Mouse (Mus musculus): ENCODE results near the gene Usp34. TPM values are rescaled to one million over a fixed set of nuclear protein-coding genes. Genes with fewer than 3 reads are reported as not detected.

Usp34 gene
- 8.3 and 12.2 TPM in 2 replicates for polyA plus RNA-seq (2012; rRNA removed)

GRCm38 (mm10) chr11:23306764-23307565 is at the start of gene Usp34:
Gene Usp34, plus strand, starts transcription at chr11:23306895.

DNA sequence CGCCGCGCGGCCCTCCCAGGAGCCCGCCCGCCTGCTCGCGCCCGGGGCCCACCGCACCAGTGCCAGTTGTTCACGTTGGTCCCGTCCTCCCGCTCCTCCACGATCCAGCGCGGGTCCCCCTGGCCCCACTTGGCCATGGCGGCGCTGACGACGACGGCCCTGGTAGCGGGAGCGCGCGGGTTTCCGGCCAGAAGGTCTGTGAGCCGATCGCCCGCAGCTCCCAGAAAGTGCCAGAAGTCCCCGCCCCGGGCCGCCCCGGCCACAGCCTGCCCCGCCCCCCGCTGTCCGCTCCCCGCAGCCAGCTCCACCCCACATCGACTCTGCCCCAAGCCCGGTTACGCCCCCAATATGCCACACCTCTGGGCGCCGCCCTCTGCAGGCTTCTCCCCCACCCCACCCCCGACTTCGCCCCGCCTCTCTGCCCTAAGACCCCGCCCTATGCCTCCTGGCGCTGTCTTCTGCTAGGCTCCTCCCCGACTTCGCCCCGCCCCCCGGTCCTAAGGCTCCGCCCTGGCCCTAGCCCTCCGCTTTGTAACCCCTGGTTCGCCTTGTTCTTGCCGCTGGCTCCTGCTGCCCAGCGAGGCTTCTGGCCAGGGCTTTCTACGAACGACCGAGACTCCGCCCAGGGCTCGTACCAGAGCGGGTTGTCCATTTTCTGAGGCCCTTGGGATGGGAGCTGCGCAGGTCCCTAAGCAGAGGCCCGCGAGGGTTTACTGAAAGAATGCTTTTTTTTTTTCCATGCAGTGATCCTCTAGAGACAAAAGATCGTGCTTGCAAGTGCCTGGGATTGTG is 191.2 kb downstream of the Usp34 start, which contains the start of gene Ahsa2:
Ahsa2 (minus strand) TSS at position 313 of the 792 bp plus-strand sequence.

DNA sequence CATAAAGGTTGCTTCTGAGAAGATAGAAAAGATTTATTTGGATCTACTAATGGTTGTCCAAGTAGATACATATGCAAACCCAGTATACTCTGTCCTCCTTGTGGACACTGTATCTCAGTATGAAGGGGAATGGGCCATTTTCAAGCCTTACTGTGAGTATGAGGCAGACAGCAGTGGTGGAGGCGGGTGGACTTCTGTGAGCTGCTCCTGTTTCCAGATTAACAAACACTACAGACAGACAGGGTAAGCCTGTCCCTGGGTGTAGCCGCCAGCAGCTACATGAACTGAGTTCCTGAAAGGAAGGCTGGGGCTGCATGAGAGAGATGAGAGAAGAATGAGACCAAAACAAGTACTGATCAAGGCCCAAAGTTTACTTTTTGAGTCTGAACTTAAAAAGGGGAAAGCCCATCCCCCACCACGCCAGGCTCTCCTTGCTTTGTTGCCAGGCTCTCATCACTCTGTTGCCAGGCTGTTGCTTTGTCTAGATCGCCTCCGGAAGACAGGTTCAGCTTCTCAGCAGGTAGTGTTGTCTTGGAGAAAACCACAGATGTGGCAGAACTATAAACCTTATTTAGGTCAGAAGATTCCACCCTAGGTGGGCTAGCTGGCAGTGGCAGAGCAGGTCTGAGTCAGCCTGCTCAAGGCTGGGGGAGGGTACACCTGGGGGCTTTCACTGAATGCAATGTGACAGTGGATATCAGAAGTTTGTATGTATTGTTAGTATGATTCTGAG is 213.9 kb downstream of the Usp34 start, which contains the start of gene 1700093K21Rik:
1700093K21Rik (minus strand) TSS at position 683 of the 733 bp plus-strand sequence.

Other genes with a start within 250 kb of the Usp34 start
- gene Xpo1, start 50.9 kb upstream of the Usp34 start, polyA plus RNA-seq (2012; rRNA removed) = 27.1 and 33.9 TPM in 2 replicates
- gene Ahsa2, start 191.1 kb downstream of the Usp34 start, polyA plus RNA-seq (2012; rRNA removed) = 18.6 and 19.1 TPM in 2 replicates
- 0.03 and 0.17 TPM in 2 replicates for gene 1700093K21Rik, start 214.3 kb downstream of the Usp34 start, polyA plus RNA-seq (2012; rRNA removed)

Measured in liver, embryonic 14 days (tissue).